7 mouse cellular contexts compared by ENCODE assay signal in genomic region chr13:48869600-48869949, GRCm38 (mm10). TPM values are rescaled to one million over a fixed set of nuclear protein-coding genes. Genes with fewer than 3 reads are reported as not detected.
A peak's percentile ranks its signal among the peaks of the same experiment; 100 is the strongest.
DNase-seq lines count a peak whose midpoint lies in the region; TF ChIP-seq lines count a peak whose summit lies in the region.

No protein-coding gene starts in this region.

- H3K27ac ChIP-seq in thymus, adult 2 months (ENCODE audit: control insufficient read depth, insufficient read depth, low read length): peak overlapping the region; percentile 95

- TF ChIP-seq POLR2A in thymus, adult 2 months (IDR thresholded peaks at IDR 0.05; ENCODE audit: control insufficient read depth, extremely low read depth, insufficient read depth, low read length, poor library complexity): no peak
- no peak for TF ChIP-seq POLR2A in myocyte (IDR thresholded peaks at IDR 0.05; ENCODE audit: insufficient read length, low read depth)

- 29% methylated on average over 5 of the region's 5 CpGs for WGBS in thymus, adult 2 months
- WGBS in large intestine, adult 2 months: 6% methylated on average over 5 of the region's 5 CpGs

- peak overlapping the region; percentile 61 for H3K4me3 ChIP-seq in thymus, adult 2 months (ENCODE audit: control insufficient read depth, insufficient read depth, low read length)
- H3K4me3 ChIP-seq in erythroblast, embryonic 14.5 days (replicated peaks): peak overlapping the region; percentile 83
- H3K4me3 ChIP-seq in myocyte: peak overlapping the region; percentile 42

- peak overlapping the region; percentile 98 for H3ac ChIP-seq in myocyte (ENCODE audit: control insufficient read depth, insufficient read length)

- no peaks in the 10 kb centered on the region for H3K27me3 ChIP-seq in thymus, adult 2 months (ENCODE audit: control insufficient read depth, insufficient read depth, low read length)
- H3K27me3 ChIP-seq in erythroblast, embryonic 14.5 days (ENCODE audit: control insufficient read depth): no peaks in the 10 kb centered on the region; the same call in 1 of the 2 replicates
- H3K27me3 ChIP-seq in myocyte (ENCODE audit: control insufficient read depth, insufficient read depth, insufficient read length): no peaks in the 10 kb centered on the region

- H3K4me1 ChIP-seq in thymus, adult 2 months (replicated peaks; ENCODE audit: control insufficient read depth, insufficient read depth, low read length): peaks cover 60% of the 10 kb centered on the region
- peaks cover 48% of the 10 kb centered on the region for H3K4me1 ChIP-seq in erythroblast, embryonic 14.5 days (ENCODE audit: control insufficient read depth)

- no peak for DNase-seq in thymus, adult 2 months
- no peak for DNase-seq in thymus, postnatal 25 days
- DNase-seq in large intestine, adult 2 months (ENCODE audit: low read depth, low spot score): peak; percentile 52
- no peak for DNase-seq in cerebellum, postnatal 14 days
- no peak for DNase-seq in thymus, postnatal 14 days

- H3K36me3 ChIP-seq in thymus, adult 2 months (ENCODE audit: control insufficient read depth, insufficient read depth, low read length): no peaks in the 10 kb centered on the region
- H3K36me3 ChIP-seq in erythroblast, embryonic 14.5 days (ENCODE audit: control insufficient read depth): peaks cover 6% of the 10 kb centered on the region
- H3K36me3 ChIP-seq in myocyte (ENCODE audit: control insufficient read depth, insufficient read depth): no peaks in the 10 kb centered on the region

- no peak for TF ChIP-seq CTCF in thymus, adult 2 months (IDR thresholded peaks at IDR 0.05; ENCODE audit: borderline replicate concordance, control insufficient read depth, extremely low read depth, insufficient read depth, low read length, poor library complexity)

- H3K4me2 ChIP-seq in myocyte (ENCODE audit: low read depth): peak overlapping the region; percentile 85

- peaks cover 66% of the 10 kb centered on the region for H3K79me2 ChIP-seq in myocyte (ENCODE audit: control insufficient read depth, insufficient read depth)

- H3K9me3 ChIP-seq in erythroblast, embryonic 14.5 days (ENCODE audit: control insufficient read depth, low read length): no peaks in the 10 kb centered on the region

TF ChIP-seq in myocyte, 11 proteins besides CTCF, POLR2A, EP300 and RAD21:
- no peak for TF ChIP-seq TCF3 (IDR thresholded peaks at IDR 0.05; ENCODE audit: insufficient read length, low read depth)

RNA-seq across cellular contexts. Expression of gene Phf2, which starts 1.3 kb away (rescaled TPM):
- polyA plus RNA-seq in thymus, adult 2 months (2012; rRNA removed): 74.4 and 102 TPM in 2 replicates
- polyA plus RNA-seq in erythroblast, embryonic 14.5 days (2012): 2.9 and 3.1 TPM in 2 replicates
- 7.0 and 9.5 TPM in 2 replicates for polyA plus RNA-seq in large intestine, adult 2 months (2012; rRNA removed)
- 21.5 TPM for polyA plus RNA-seq in myocyte (2012; fragmentation: generic; extraction: Trizol)
